Mouse (Mus musculus) lung, postnatal 25 days (tissue): Measurements from ENCODE around the gene Gm10358.
"Not testable (repeated sequence)": the region's sequence is repeated elsewhere in the genome, so short reads cannot be mapped to it uniquely, and the experiment has no call there.

Experiments
- DNase-seq: peaks from one replicate; pipeline ENCODE4 v3.0.0; 2022; ENCODE audit warnings: low spot score

Gene Gm10358

GRCm38 (mm10) chr8:75406489-75406888, at the start of gene Gm10358:
TSS of gene Gm10358 (minus strand) at chr8:75406589.
- no peak for DNase-seq

GRCm38 (mm10) chr8:75448394-75448793, 42.0 kb upstream of the Gm10358 start, which contains the start of gene Iqcm:
TSS of gene Iqcm (plus strand) at chr8:75448694.
- DNase-seq = no peak

DNA sequence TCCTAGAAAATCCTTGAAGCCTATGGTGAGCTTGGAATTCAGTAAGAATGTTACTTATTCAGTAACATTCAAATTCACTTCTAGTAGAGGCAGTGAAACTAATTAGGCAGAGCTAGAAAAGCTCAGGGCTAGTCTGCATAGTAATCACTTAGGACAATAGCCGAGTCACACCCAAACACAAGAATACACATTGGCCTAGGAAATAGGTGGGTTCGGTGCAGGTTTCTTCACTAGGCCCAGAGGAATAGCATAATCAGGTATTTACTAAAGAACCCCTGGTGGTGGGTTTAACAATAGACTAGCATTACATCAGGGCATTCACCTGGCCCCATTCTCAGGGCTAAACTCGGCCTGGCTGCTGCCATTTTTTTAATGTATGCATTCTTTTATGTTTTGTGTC, 9.3 kb upstream of the Gm10358 start:
- not testable (repeated sequence) for DNase-seq

DNA sequence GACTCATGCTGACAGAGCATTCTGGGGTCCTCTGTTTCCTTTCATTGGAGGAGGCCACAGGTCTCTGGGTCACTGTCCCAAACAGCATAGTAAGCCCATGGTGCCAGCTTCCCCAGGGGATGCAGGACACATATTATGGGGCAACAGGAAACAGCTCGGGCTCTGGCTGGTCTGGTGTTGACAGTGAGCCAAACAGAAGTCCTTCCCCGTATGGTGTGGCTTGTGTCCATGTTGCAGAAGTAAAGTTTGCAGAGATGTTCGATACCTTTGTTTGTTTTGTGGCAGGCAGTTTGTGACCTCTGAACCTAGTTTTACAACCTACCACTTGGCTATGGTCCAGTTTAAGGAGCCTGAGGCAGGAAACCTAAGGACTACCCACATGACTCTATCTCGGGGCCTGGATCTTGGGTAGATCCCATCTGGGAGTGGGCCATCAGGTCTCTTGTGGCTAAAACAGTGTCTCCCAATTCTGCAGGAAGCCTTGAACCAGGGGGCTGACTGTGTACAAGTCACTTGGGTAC, 21.6 kb downstream of the Gm10358 start:
- DNase-seq = no peak

GRCm38 (mm10) chr8:75375530-75376123, 30.8 kb downstream of the Gm10358 start:
- no peak for DNase-seq

GRCm38 (mm10) chr8:75372006-75372405, 34.4 kb downstream of the Gm10358 start:
- no peak for DNase-seq
